Mouse (Mus musculus) gastrocnemius, adult 8-10 months (tissue): ENCODE data around the gene Ogdh. TPM values are rescaled to one million over a fixed set of nuclear protein-coding genes. Genes with fewer than 3 reads are reported as not detected.

Source experiments
- DNase-seq, 2 experiments: peaks; one replicate each; pipeline ENCODE4 v3.0.0; 2022; ENCODE audit warnings: low spot score in 2 of 2
- microRNA-seq: library from miRNA; unstranded; fragments of <30 nt; microRNA quantifications from one replicate; pipeline ENCODE4 v1.2.0, GENCODE M21; 2022
- total RNA-seq, 4 experiments: library from RNA; stranded (reverse); gene quantifications; 2 replicates each; pipeline ENCODE4 v1.2.4; 2022

The Ogdh gene
- total RNA-seq, 4 experiments from 2014 or later, result 653 to 755 (median 701) TPM

DNA sequence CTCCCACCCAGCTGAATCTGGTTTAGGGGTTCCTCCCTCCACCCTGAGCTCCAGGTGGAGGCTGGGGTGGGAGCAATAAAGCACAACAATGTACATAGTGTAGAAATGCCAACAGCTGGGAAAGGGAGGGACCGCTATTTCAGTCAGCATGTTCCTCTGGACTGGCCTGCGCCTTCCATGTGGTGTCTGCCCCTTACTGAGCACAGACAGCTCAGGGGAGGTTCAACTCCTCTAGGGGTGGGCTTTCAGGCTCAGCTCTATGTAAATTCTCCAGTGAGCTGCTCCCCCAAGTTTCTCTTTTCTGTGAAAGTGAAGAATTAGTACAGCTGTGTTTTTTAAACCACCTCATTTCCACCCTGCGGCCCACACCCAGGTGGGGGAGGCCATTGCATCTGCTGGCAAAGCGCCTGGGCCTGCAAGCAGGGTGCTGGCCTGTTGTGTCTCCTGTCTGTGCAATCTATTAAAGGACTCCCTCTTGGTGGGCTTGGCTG lies 114.2 kb downstream of the Ogdh start:
- no peak for DNase-seq

Small RNAs within 50 kb of the gene (microRNA-seq; reads per million reads assigned to microRNA genes)
- not detected for gene Mir7651

Other genes with a start within 250 kb of the Ogdh start
- gene Camk2b, start 225.3 kb upstream of the Ogdh start, total RNA-seq, result 100 to 1,000 TPM; 146 to 169 (median 160) TPM
- gene A730071L15Rik, start 91.6 kb upstream of the Ogdh start, total RNA-seq, result not detected
- 10 to 100 TPM; 70.9 to 77.9 (median 76.1) TPM for gene Nudcd3, start 91.2 kb upstream of the Ogdh start, total RNA-seq
- gene Npc1l1, start 61.5 kb upstream of the Ogdh start, total RNA-seq, result under 1 TPM in 3 of 4 experiments, not detected in 1; 0.07 to 0.32 (median 0.12) TPM
- gene Ddx56, start 23.9 kb upstream of the Ogdh start, total RNA-seq, result 10 to 100 TPM; 20.6 to 26.3 (median 21.5) TPM
- gene Tmed4, start 16.8 kb upstream of the Ogdh start, total RNA-seq, result 10 to 100 TPM; 64.3 to 69.4 (median 66.1) TPM
- gene Zmiz2, start 97.4 kb downstream of the Ogdh start, total RNA-seq, result 10 to 100 TPM; 50.7 to 65.8 (median 53.6) TPM
- gene Ppia, start 123.8 kb downstream of the Ogdh start, total RNA-seq, result 100 to 1,000 TPM; 189 to 256 (median 213) TPM
- 10 to 100 TPM; 47.7 to 58.3 (median 56.0) TPM for gene H2afv, start 152.8 kb downstream of the Ogdh start, total RNA-seq
- 10 to 100 TPM; 19.1 to 24.8 (median 19.7) TPM for gene Purb, start 184.3 kb downstream of the Ogdh start, total RNA-seq
- under 1 TPM in 3 of 4 experiments, not detected in 1; 0.17 to 0.88 (median 0.61) TPM for gene Myo1g, start 229.3 kb downstream of the Ogdh start, total RNA-seq